Mouse (Mus musculus) erythroblast, embryonic 14.5 days (primary cell): ENCODE measurements around the gene Rergl. TPM values are rescaled to one million over a fixed set of nuclear protein-coding genes. Genes with fewer than 3 reads are reported as not detected.

ENCODE experiments used
- H3K27me3 ChIP-seq: 2 replicates; pipeline ENCODE4 v1.6.1; 2012; ENCODE audit warnings: inconsistent platforms; ENCODE audit not compliant: control insufficient read depth
- H3K36me3 ChIP-seq: 2 replicates; pipeline ENCODE4 v1.6.1; 2012; ENCODE audit warnings: mild to moderate bottlenecking, inconsistent platforms; ENCODE audit not compliant: control insufficient read depth
- H3K4me1 ChIP-seq: 2 replicates; pipeline ENCODE4 v1.6.1; 2012; ENCODE audit warnings: inconsistent platforms; ENCODE audit not compliant: control insufficient read depth
- H3K4me3 ChIP-seq: replicated peaks from 2 replicates; pipeline ENCODE3; 2012; ENCODE audit warnings: moderate library complexity, mild to moderate bottlenecking, inconsistent platforms
- H3K9me3 ChIP-seq: 2 replicates; pipeline ENCODE4 v1.6.1; 2012; ENCODE audit warnings: low read length, inconsistent platforms, mixed read lengths; ENCODE audit not compliant: control insufficient read depth
- GATA1 ChIP-seq: IDR thresholded peaks from 2 replicates; pipeline ENCODE4 v1.6.1; 2012; ENCODE audit warnings: low read length, inconsistent platforms, mixed read lengths
- TAL1 ChIP-seq: IDR thresholded peaks from 3 replicates; pipeline ENCODE4 v1.6.1; 2012; ENCODE audit warnings: low read length, inconsistent platforms, mixed read lengths
- polyA plus RNA-seq: library from polyadenylated mRNA; stranded (reverse); fragments of >175 nt; gene quantifications from 2 replicates; pipeline ENCODE4 v1.2.3, GENCODE M21; 2012

Gene Rergl
- polyA plus RNA-seq, 1 experiment = not detected

DNA sequence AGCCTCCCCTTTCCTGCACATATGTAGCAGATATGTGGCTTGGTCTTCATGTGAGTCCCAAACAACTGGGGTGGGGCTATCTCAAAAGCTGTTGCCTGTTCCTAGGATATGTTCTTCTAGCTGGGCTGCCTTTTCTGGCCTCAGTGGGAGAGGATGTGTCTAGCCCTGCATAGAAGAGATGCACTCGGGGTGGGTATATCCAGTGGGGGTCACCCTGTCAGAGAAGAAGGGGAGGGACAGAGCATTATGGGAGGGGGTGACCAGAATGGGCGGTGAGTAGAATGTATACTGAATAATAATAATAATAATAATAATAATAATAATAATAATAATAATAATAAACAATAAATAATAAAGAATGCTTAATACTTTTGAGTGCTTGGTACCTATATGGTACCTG is 57.8 kb downstream of the Rergl start:
- no peaks in the 10 kb centered on the region for H3K27me3 ChIP-seq
- H3K4me1 ChIP-seq = no peaks in the 10 kb centered on the region
- no peak for TF ChIP-seq TAL1
- TF ChIP-seq GATA1 = no peak
- no peaks in the 10 kb centered on the region for H3K36me3 ChIP-seq
- peaks cover 5% of the 10 kb centered on the region; the same call in 1 of the 2 replicates for H3K9me3 ChIP-seq
- H3K4me3 ChIP-seq = no peak overlapping the region

Other genes starting within 250 kb of the Rergl start
- gene Pik3c2g, start 85.2 kb upstream of the Rergl start, polyA plus RNA-seq = not detected in 2 replicates